ENCODE assay signal across 32 mouse cellular contexts in the genomic region with DNA sequence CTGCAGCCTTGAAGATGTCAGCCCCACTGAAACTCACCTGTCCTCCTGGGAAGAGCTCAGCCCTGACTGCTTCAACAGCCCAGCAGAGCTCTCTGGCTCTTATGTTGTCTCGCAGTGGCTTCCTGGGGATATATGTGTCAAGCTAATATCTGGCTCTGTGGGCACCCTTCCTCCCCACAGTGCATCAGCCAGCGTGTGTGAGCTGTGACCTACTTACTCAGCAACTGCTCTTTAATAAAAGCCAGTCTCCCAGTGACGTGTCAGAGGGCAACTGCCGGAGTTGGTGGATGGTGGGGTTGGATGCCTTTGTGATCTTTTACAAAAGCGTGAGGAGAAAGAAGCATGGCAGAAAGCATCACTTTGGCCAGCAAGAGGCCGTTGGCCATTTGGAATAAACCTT. TPM values are rescaled to one million over a fixed set of nuclear protein-coding genes. Genes with fewer than 3 reads are reported as not detected.
DNase-seq lines count a peak whose midpoint lies in the region; ATAC-seq and TF ChIP-seq lines count a peak whose summit lies in the region.
"Had no signal": no experiment of that assay in that cellular context is flagged by ENCODE, and none has a peak within 500 bp of the region (broad histone marks: within the 10 kb centered on the region; RNA-seq: fewer than 3 reads in every experiment).

No protein-coding gene starts in this region.

- no peak for ATAC-seq in heart, embryonic 11.5 days (replicated peaks; ENCODE audit: insufficient number of reproducible peaks, low FRiP score, low TSS enrichment)
- ATAC-seq: forebrain, postnatal 0 days; intestine, postnatal 0 days; midbrain, embryonic 15.5 days; Patski had no signal

- H3K4me2 ChIP-seq in heart, embryonic 11.5 days, result no peak overlapping the region
- H3K4me2 ChIP-seq: forebrain, embryonic 12.5 days; heart, embryonic 13.5 days; hindbrain, embryonic 14.5 days; limb, embryonic 12.5 days; liver, embryonic 15.5 days; lung, embryonic 14.5 days; midbrain, embryonic 15.5 days; neural tube, embryonic 12.5 days; stomach, embryonic 15.5 days had no signal

- H3K27ac ChIP-seq in heart, embryonic 10.5 days, result peak overlapping the region; percentile 6; the same call in 1 of the 2 replicates
- no peak overlapping the region for H3K27ac ChIP-seq in heart, embryonic 11.5 days (ENCODE audit: low read depth, low read length)
- peak overlapping the region; percentile 37; the same call in 1 of the 2 replicates for H3K27ac ChIP-seq in olfactory bulb, adult 2 months (ENCODE audit: insufficient read depth, low read depth, low read length)
- H3K27ac ChIP-seq: forebrain, embryonic 12.5 days; hindbrain, embryonic 14.5 days; left cerebral cortex, adult 2 months; limb, embryonic 12.5 days; liver, embryonic 15.5 days; midbrain, embryonic 15.5 days; neural tube, embryonic 12.5 days; stomach, embryonic 15.5 days had no signal

- no peaks in the 10 kb centered on the region for H3K36me3 ChIP-seq in heart, embryonic 10.5 days
- H3K36me3 ChIP-seq in heart, embryonic 11.5 days (ENCODE audit: control insufficient read depth, insufficient read depth, low read length), result no peaks in the 10 kb centered on the region
- 0 out of 2 replicates have a peak, but pooled peaks cover 9% of the 10 kb centered on the region for H3K36me3 ChIP-seq in E14TG2a.4 (ENCODE audit: insufficient read depth, low read length)
- H3K36me3 ChIP-seq: forebrain, embryonic 12.5 days; G1E; heart, embryonic 13.5 days; limb, embryonic 12.5 days; liver, embryonic 15.5 days; midbrain, embryonic 15.5 days; neural tube, embryonic 12.5 days; stomach, embryonic 15.5 days had no signal

- H3K4me3 ChIP-seq in heart, embryonic 10.5 days, result no peak overlapping the region
- no peak overlapping the region for H3K4me3 ChIP-seq in heart, embryonic 11.5 days (ENCODE audit: low read depth, low read length)
- H3K4me3 ChIP-seq in E14TG2a.4 (replicated peaks; ENCODE audit: low read length), result peak overlapping the region; percentile 52
- no peak overlapping the region for H3K4me3 ChIP-seq in olfactory bulb, adult 2 months (ENCODE audit: insufficient read depth, low read depth, low read length)
- H3K4me3 ChIP-seq: erythroblast, embryonic 14.5 days; forebrain, embryonic 12.5 days; heart, embryonic 13.5 days; left cerebral cortex, adult 2 months; limb, embryonic 12.5 days; liver, embryonic 15.5 days; midbrain, embryonic 15.5 days; neural tube, embryonic 12.5 days; stomach, embryonic 15.5 days had no signal

- no peak for TF ChIP-seq POLR2A in olfactory bulb, adult 2 months (IDR thresholded peaks at IDR 0.05; ENCODE audit: insufficient read depth, low read depth, low read length)

- peaks cover 3% of the 10 kb centered on the region; the same call in 1 of the 2 replicates for H3K27me3 ChIP-seq in heart, embryonic 10.5 days (ENCODE audit: insufficient read depth, poor library complexity, severe bottlenecking)
- H3K27me3 ChIP-seq in heart, embryonic 11.5 days (ENCODE audit: control insufficient read depth, insufficient read depth, low read length), result no peaks in the 10 kb centered on the region
- no peaks in the 10 kb centered on the region; the same call in 1 of the 2 replicates for H3K27me3 ChIP-seq in E14TG2a.4 (ENCODE audit: insufficient read depth, low read length)
- H3K27me3 ChIP-seq: CH12.LX; forebrain, embryonic 12.5 days; heart, embryonic 13.5 days; limb, embryonic 12.5 days; midbrain, embryonic 15.5 days; neural tube, embryonic 12.5 days; Patski; stomach, embryonic 15.5 days had no signal

- no peak for TF ChIP-seq CTCF in E14TG2a.4 (conservative IDR thresholded peaks at IDR 0.05; ENCODE audit: low read length)
- TF ChIP-seq CTCF in olfactory bulb, adult 2 months (IDR thresholded peaks at IDR 0.05; ENCODE audit: insufficient read depth, low read depth, low read length), result no peak

- H3K9me3 ChIP-seq in heart, embryonic 10.5 days, result no peaks in the 10 kb centered on the region
- no peaks in the 10 kb centered on the region for H3K9me3 ChIP-seq in heart, embryonic 11.5 days (replicated peaks; ENCODE audit: control insufficient read depth, low read length)
- H3K9me3 ChIP-seq in E14TG2a.4 (ENCODE audit: low read length), result no peaks in the 10 kb centered on the region
- H3K9me3 ChIP-seq: forebrain, embryonic 12.5 days; G1E; heart, embryonic 13.5 days; limb, embryonic 12.5 days; liver, embryonic 15.5 days; midbrain, embryonic 15.5 days; neural tube, embryonic 12.5 days; stomach, embryonic 15.5 days had no signal

- 79% methylated on average over 6 of the region's 6 CpGs for WGBS in heart, embryonic 10.5 days
- WGBS in heart, embryonic 11.5 days (ENCODE audit: insufficient replicate concordance), result 82% methylated on average over 6 of the region's 6 CpGs
- WGBS in olfactory bulb, adult 2 months, result 37% methylated on average over 6 of the region's 6 CpGs

- H3K9ac ChIP-seq in heart, embryonic 11.5 days (ENCODE audit: low read depth, low read length), result no peak overlapping the region
- H3K9ac ChIP-seq: forebrain, embryonic 12.5 days; forebrain, postnatal 0 days; heart, embryonic 13.5 days; hindbrain, embryonic 14.5 days; limb, embryonic 12.5 days; liver, embryonic 15.5 days; lung, embryonic 14.5 days; midbrain, embryonic 15.5 days; neural tube, embryonic 12.5 days; stomach, embryonic 15.5 days had no signal

- peaks cover 57% of the 10 kb centered on the region for H3K4me1 ChIP-seq in heart, embryonic 10.5 days
- peaks cover 11% of the 10 kb centered on the region for H3K4me1 ChIP-seq in heart, embryonic 11.5 days (ENCODE audit: control insufficient read depth, insufficient read depth, low read length)
- peaks cover 90% of the 10 kb centered on the region for H3K4me1 ChIP-seq in E14TG2a.4 (replicated peaks; ENCODE audit: low read depth, low read length)
- H3K4me1 ChIP-seq in olfactory bulb, adult 2 months (ENCODE audit: control insufficient read depth, insufficient read depth, low read length), result peaks cover 22% of the 10 kb centered on the region
- H3K4me1 ChIP-seq: liver, embryonic 15.5 days had no signal

- no peak for DNase-seq in heart, embryonic 10.5 days (ENCODE audit: low spot score)
- peak; percentile 7 for DNase-seq in CD4-positive helper T cell, adult 2 months (ENCODE audit: low read depth, low spot score)
- DNase-seq in yolk sac, embryonic 10.5 days (ENCODE audit: low spot score), result no peak
- DNase-seq in lung, postnatal 25 days (ENCODE audit: low spot score), result no peak
- DNase-seq: B cell, adult 2 months; cerebellum, adult 9-11 months; forebrain, postnatal 0 days; gastrocnemius, postnatal 14 days; heart, postnatal 10 days; kidney, adult 9 months; kidney, postnatal 14 days; lung, embryonic 14.5 days; lung, postnatal 14 days; right cerebral cortex, postnatal 14 days; thymus, postnatal 14 days had no signal

RNA-seq across cellular contexts. Expression of a gene that starts 42.8 kb away (rescaled TPM):
- 3.4 and 3.8 TPM in 2 replicates for polyA plus RNA-seq in heart, embryonic 10.5 days (2016; fragmentation: Nextera tagmentation; extraction: Ambion mirVana)
- polyA plus RNA-seq in heart, embryonic 11.5 days (2014; fragmentation: Nextera tagmentation; extraction: Ambion mirVana), result 3.0 and 3.3 TPM in 2 replicates
- not detected in 2 replicates for polyA plus RNA-seq in olfactory bulb, adult 2 months (2012; ENCODE audit: insufficient read depth, insufficient read length, low replicate concordance, missing spikeins)
- polyA plus RNA-seq: erythroblast, embryonic 14.5 days had no signal
